Mouse (Mus musculus) limb, embryonic 13.5 days (tissue): ENCODE data around the gene Rpl23a. TPM values are rescaled to one million over a fixed set of nuclear protein-coding genes. Genes with fewer than 3 reads are reported as not detected.

Experiments
- ATAC-seq: fragments of 200-750 bp; cut with Nextera tagmentation; 2 replicates; pipeline ENCODE4 v1.8.0; 2017; ENCODE audit warnings: low read depth, moderate number of reproducible peaks, moderate TSS enrichment; ENCODE audit not compliant: low FRiP score
- H3K27ac ChIP-seq: fragments of 300-500 bp; sonication (generic); 2 replicates; pipeline ENCODE4 v1.5.1; 2015; ENCODE audit warnings: inconsistent platforms, mild to moderate bottlenecking, moderate library complexity
- H3K27me3 ChIP-seq: fragments of 300-500 bp; sonication (generic); 2 replicates; pipeline ENCODE4 v1.6.1; 2015; ENCODE audit warnings: mild to moderate bottlenecking, inconsistent platforms
- H3K36me3 ChIP-seq: fragments of 300-500 bp; sonication (generic); 2 replicates; pipeline ENCODE4 v1.6.1; 2015; ENCODE audit warnings: inconsistent platforms, mild to moderate bottlenecking, moderate library complexity
- H3K4me1 ChIP-seq: fragments of 300-500 bp; sonication (generic); 2 replicates; pipeline ENCODE4 v1.6.1; 2015; ENCODE audit warnings: inconsistent platforms
- H3K4me2 ChIP-seq: fragments of 300-500 bp; sonication (generic); replicated peaks from 2 replicates; pipeline ENCODE4 v1.6.1; 2015; ENCODE audit warnings: inconsistent platforms, mild to moderate bottlenecking, moderate library complexity
- H3K4me3 ChIP-seq: fragments of 300-500 bp; sonication (generic); 2 replicates; pipeline ENCODE4 v1.5.1; 2015; ENCODE audit warnings: moderate library complexity, mild to moderate bottlenecking, inconsistent platforms
- H3K9ac ChIP-seq: fragments of 300-500 bp; sonication (generic); 2 replicates; pipeline ENCODE4 v1.6.1; 2015; ENCODE audit warnings: mild to moderate bottlenecking, inconsistent platforms
- H3K9me3 ChIP-seq: fragments of 300-500 bp; sonication (generic); 2 replicates; pipeline ENCODE4 v1.6.1; 2016; ENCODE audit warnings: inconsistent platforms
- WGBS: fragments of 180-500 bp; shearing (Covaris S2); methylation state at CpG from one replicate; pipeline ENCODE4 v1.1.7; 2015; 5-methylcytosine and 5-hydroxymethylcytosine counted together
- polyA plus RNA-seq: library from polyadenylated mRNA; unstranded; fragments of >200 nt; fragmentation: Nextera tagmentation; extraction: Ambion mirVana; gene quantifications from 2 replicates; pipeline ENCODE4 v1.2.1, GENCODE M21; 2015

Rpl23a gene
- polyA plus RNA-seq, 1 experiment from 2014 or later, result 1,373 TPM

GRCm38 (mm10) chr11:78181830-78182357, 1.5 kb downstream of the Rpl23a start:
- Histone ChIP-seq H3K27me3 (no peaks in the 10 kb centered on the region), H3K4me1 (peaks cover 53% of the 10 kb centered on the region), H3K4me3 (peak overlapping the region; percentile 77), H3K27ac (0 out of 2 replicates have a peak overlapping the region, but pooled peaks have one; percentile 6), H3K4me2 (peak overlapping the region; percentile 82), H3K9me3 (no peaks in the 10 kb centered on the region), H3K36me3 (peaks cover 34% of the 10 kb centered on the region), H3K9ac (peak overlapping the region; percentile 95)
- no peak for ATAC-seq
- 47% methylated on average over 2 of the region's 2 CpGs for WGBS

DNA sequence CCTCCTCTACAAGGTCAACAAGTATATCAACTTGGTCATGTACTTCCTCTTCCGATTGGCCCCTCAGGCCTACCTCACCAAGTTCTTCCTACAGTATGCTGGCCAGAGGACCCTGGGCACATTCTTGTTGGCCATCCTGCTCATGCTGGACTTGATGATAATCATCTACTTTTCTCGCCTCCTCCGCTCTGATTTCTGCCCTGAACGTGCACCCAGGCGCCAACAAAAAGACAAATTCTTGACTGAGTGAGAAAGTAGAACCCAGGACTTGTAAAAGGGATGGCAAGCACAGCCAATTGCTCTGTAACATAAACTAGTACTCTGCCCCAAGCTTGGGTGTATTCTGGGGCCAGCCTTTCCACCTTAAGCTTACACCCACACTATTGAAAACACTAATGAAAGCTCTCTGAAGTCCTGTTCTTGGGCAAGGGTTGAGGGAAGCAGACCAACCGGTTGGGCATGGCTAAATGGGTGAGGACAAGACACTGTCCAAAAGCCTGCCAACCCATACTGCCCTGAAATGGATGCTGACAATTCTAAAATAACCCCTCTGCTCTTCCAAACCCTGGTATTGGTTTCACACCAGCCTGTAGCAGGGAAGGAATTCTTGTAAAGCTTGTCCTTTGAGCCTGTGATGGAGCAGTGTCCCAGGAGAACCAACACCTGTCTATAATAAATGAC, 3.2 kb downstream of the Rpl23a start:
- peaks cover 57% of the 10 kb centered on the region for H3K4me1 ChIP-seq
- H3K36me3 ChIP-seq, result peaks cover 34% of the 10 kb centered on the region
- ATAC-seq, result no peak
- peak overlapping the region; percentile 68; the same call in 1 of the 2 replicates for H3K4me3 ChIP-seq
- peak overlapping the region; percentile 43; the same call in 1 of the 2 replicates for H3K9ac ChIP-seq
- peak overlapping the region; percentile 91 for H3K4me2 ChIP-seq
- no peaks in the 10 kb centered on the region for H3K9me3 ChIP-seq
- 0 out of 2 replicates have a peak overlapping the region, but pooled peaks have one; percentile 28 for H3K27ac ChIP-seq
- H3K27me3 ChIP-seq, result no peaks in the 10 kb centered on the region
- 74% methylated on average over 6 of the region's 6 CpGs for WGBS

- WGBS, result 26% methylated on average over 8 of the region's 8 CpGs
Observed at GRCm38 (mm10) chr11:78179438-78179999, 3.9 kb downstream of the Rpl23a start.

GRCm38 (mm10) chr11:78178859-78179437, 4.4 kb downstream of the Rpl23a start:
- H3K4me2 ChIP-seq, result peak overlapping the region; percentile 91
- ATAC-seq, result peak; percentile 0; the same call in 1 of the 2 replicates
- peak overlapping the region; percentile 87 for H3K9ac ChIP-seq
- H3K4me3 ChIP-seq, result peak overlapping the region; percentile 68
- no peaks in the 10 kb centered on the region for H3K9me3 ChIP-seq
- H3K27me3 ChIP-seq, result no peaks in the 10 kb centered on the region
- WGBS, result 1% methylated on average over 29 of the region's 29 CpGs
- peaks cover 34% of the 10 kb centered on the region for H3K36me3 ChIP-seq
- peak overlapping the region; percentile 98 for H3K27ac ChIP-seq
- H3K4me1 ChIP-seq, result peaks cover 62% of the 10 kb centered on the region

More at GRCm38 (mm10) chr11:78179438-78179999, 3.9 kb downstream of the Rpl23a start:
- Histone ChIP-seq H3K27ac (peak overlapping the region; percentile 98), H3K9ac (peak overlapping the region; percentile 87), H3K27me3 (no peaks in the 10 kb centered on the region), H3K4me1 (peaks cover 63% of the 10 kb centered on the region), H3K9me3 (no peaks in the 10 kb centered on the region), H3K36me3 (peaks cover 34% of the 10 kb centered on the region), H3K4me2 (peak overlapping the region; percentile 91), H3K4me3 (peak overlapping the region; percentile 68)
- no peak for ATAC-seq

- peaks cover 34% of the 10 kb centered on the region for H3K36me3 ChIP-seq
- H3K4me2 ChIP-seq, result peak overlapping the region; percentile 91
- H3K27ac ChIP-seq, result peak overlapping the region; percentile 98
- H3K4me1 ChIP-seq, result peaks cover 60% of the 10 kb centered on the region
- peak overlapping the region; percentile 68 for H3K4me3 ChIP-seq
- peak; percentile 85 for ATAC-seq
- WGBS, result under 1% methylated on average over 72 of the region's 84 CpGs
- peak overlapping the region; percentile 87 for H3K9ac ChIP-seq
- H3K27me3 ChIP-seq, result no peaks in the 10 kb centered on the region
- H3K9me3 ChIP-seq, result no peaks in the 10 kb centered on the region
Observed at GRCm38 (mm10) chr11:78177903-78178858, 5.2 kb downstream of the Rpl23a start.

DNA sequence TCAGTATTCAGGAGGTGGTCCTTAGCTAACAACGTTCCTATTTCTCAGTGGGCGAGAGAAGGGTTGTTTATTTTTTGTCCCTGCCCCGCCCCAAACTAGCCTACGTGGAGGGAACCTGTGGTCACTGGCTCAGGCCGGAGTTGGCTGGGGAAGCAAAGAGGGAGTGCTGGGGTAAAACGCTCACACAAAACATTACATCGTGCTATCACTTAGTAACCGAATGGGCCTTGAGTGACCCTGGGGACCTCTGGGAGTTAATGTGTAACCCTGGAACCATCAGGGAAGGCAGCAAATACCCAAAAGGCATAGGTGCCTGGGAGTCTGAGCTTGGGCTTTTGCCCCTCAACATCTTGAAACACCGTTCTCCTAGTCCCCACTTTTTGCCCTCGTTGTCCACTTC, 5.9 kb downstream of the Rpl23a start:
- Histone ChIP-seq H3K9me3 (no peaks in the 10 kb centered on the region), H3K4me2 (peak overlapping the region; percentile 91), H3K9ac (peak overlapping the region; percentile 66), H3K4me3 (peak overlapping the region; percentile 68), H3K4me1 (peaks cover 59% of the 10 kb centered on the region), H3K27me3 (no peaks in the 10 kb centered on the region), H3K27ac (peak overlapping the region; percentile 98), H3K36me3 (peaks cover 36% of the 10 kb centered on the region)
- WGBS, result 1% methylated on average over 10 of the region's 10 CpGs
- no peak for ATAC-seq

GRCm38 (mm10) chr11:78176905-78177331, 6.5 kb downstream of the Rpl23a start:
- no peaks in the 10 kb centered on the region for H3K9me3 ChIP-seq
- ATAC-seq, result no peak
- peaks cover 54% of the 10 kb centered on the region for H3K4me1 ChIP-seq
- H3K27ac ChIP-seq, result peak overlapping the region; percentile 98; the same call in 1 of the 2 replicates
- H3K9ac ChIP-seq, result peak overlapping the region; percentile 66
- no peaks in the 10 kb centered on the region for H3K27me3 ChIP-seq
- H3K4me2 ChIP-seq, result peak overlapping the region; percentile 91
- peaks cover 36% of the 10 kb centered on the region for H3K36me3 ChIP-seq
- under 1% methylated on average over 23 of the region's 23 CpGs for WGBS
- H3K4me3 ChIP-seq, result peak overlapping the region; percentile 68

DNA sequence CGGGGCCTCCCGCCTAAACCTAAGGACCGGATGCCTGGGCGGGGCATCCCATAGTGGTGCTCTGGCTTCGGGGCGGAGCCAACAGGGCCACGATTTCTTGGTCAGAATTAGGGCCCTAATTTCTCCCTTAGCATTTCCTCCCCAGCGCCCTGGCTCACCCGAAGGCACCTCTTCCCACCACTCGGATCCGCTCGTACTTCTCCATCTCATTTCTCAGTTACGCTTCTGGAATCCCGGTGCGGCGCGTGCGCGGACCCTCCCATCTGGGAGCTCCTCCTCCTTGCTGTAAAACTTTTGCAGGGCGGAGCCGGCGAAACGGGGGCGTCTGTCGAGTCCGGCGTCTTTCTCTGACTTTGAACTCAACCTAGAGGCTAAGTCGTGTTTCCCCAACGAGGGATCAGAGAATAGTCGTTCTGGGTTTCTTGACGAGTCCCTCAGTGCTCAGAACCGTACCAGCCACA, 7.0 kb downstream of the Rpl23a start, which contains the start of the genes Nek8 and Tlcd1:
Gene Nek8, minus strand, starts transcription at position 274 of the 461 bp plus-strand sequence.
Gene Tlcd1, plus strand, starts transcription at position 310 of the 461 bp plus-strand sequence.
- ATAC-seq, result peak; percentile 71
- peaks cover 34% of the 10 kb centered on the region for H3K36me3 ChIP-seq
- H3K9ac ChIP-seq, result peak within 1 kb of the TSS; percentile 66
- no peaks in the 10 kb centered on the region for H3K27me3 ChIP-seq
- WGBS, result under 1% methylated on average over 32 of the region's 32 CpGs
- H3K4me3 ChIP-seq, result peak within 1 kb of the TSS; percentile 68
- H3K27ac ChIP-seq, result peak within 1 kb of the TSS; percentile 98
- H3K9me3 ChIP-seq, result no peaks in the 10 kb centered on the region
- H3K4me1 ChIP-seq, result peaks cover 49% of the 10 kb centered on the region
- H3K4me2 ChIP-seq, result peak within 1 kb of the TSS; percentile 91

- Histone ChIP-seq H3K36me3 (peaks cover 32% of the 10 kb centered on the region), H3K27ac (peak overlapping the region; percentile 98; the same call in 1 of the 2 replicates), H3K27me3 (no peaks in the 10 kb centered on the region), H3K9me3 (no peaks in the 10 kb centered on the region), H3K4me3 (peak overlapping the region; percentile 68), H3K4me2 (peak overlapping the region; percentile 91), H3K4me1 (peaks cover 44% of the 10 kb centered on the region), H3K9ac (no peak overlapping the region)
- no peak for ATAC-seq
- WGBS, result 4% methylated on average over 10 of the region's 10 CpGs
Observed at GRCm38 (mm10) chr11:78175771-78176401, 7.5 kb downstream of the Rpl23a start.

DNA sequence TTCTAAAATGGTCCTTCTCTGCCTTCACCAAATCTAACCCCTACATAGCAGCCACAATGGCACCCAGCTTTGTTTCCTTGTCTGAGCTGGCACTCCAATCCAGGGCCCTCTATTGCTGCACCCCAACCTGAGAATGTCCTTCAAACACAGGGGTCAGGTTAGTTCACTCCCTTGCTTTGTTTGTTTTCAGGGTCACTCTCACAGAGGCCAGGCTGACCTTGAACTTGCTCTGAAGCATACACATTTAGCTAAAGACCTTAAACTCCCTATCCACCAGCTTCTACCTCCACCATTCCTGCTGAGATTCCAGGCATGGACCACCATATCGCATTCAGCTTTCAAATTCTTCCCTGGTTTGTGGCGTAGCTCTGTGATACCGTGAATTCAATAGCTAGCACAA, 8.9 kb downstream of the Rpl23a start:
- no peak overlapping the region for H3K4me2 ChIP-seq
- peaks cover 30% of the 10 kb centered on the region for H3K4me1 ChIP-seq
- H3K36me3 ChIP-seq, result peaks cover 20% of the 10 kb centered on the region
- no peak overlapping the region for H3K27ac ChIP-seq
- no peak for ATAC-seq
- no peak overlapping the region for H3K4me3 ChIP-seq
- 95% methylated on average over 3 of the region's 3 CpGs for WGBS
- H3K9ac ChIP-seq, result no peak overlapping the region
- no peaks in the 10 kb centered on the region for H3K9me3 ChIP-seq
- H3K27me3 ChIP-seq, result no peaks in the 10 kb centered on the region
